Mouse (Mus musculus): ENCODE results near the gene Car6.

Car6 gene

GRCm38 (mm10) chr4:150178131-150178530, 23.0 kb downstream of the Car6 start:
- DNase-seq, result no peak

- no peak for DNase-seq
Measured at GRCm38 (mm10) chr4:150177122-150177521, 24.0 kb downstream of the Car6 start.

GRCm38 (mm10) chr4:150176535-150176934, 24.6 kb downstream of the Car6 start:
- DNase-seq, result peak; percentile 88

GRCm38 (mm10) chr4:150174027-150174426, 27.1 kb downstream of the Car6 start:
- no peak for DNase-seq

- DNase-seq, result no peak
Measured at GRCm38 (mm10) chr4:150173281-150173680, 27.9 kb downstream of the Car6 start.

GRCm38 (mm10) chr4:150172107-150172506, 29.0 kb downstream of the Car6 start:
- no peak for DNase-seq

GRCm38 (mm10) chr4:150168406-150168805, 32.7 kb downstream of the Car6 start:
- DNase-seq, result no peak

- no peak for DNase-seq
Measured at GRCm38 (mm10) chr4:150164875-150165274, 36.3 kb downstream of the Car6 start.

GRCm38 (mm10) chr4:150162561-150163169, 38.5 kb downstream of the Car6 start:
- DNase-seq, result no peak

GRCm38 (mm10) chr4:150159458-150159857, 41.7 kb downstream of the Car6 start:
- no peak for DNase-seq

- DNase-seq, result no peak
Measured at GRCm38 (mm10) chr4:150157348-150157882, 43.7 kb downstream of the Car6 start.

- DNase-seq, result no peak
Measured at GRCm38 (mm10) chr4:150155731-150156130, 45.4 kb downstream of the Car6 start.

- DNase-seq, result no peak
Measured at GRCm38 (mm10) chr4:150155301-150155700, 45.8 kb downstream of the Car6 start.

- no peak for DNase-seq
Measured at GRCm38 (mm10) chr4:150152483-150152882, 48.6 kb downstream of the Car6 start.

- DNase-seq, result no peak
Measured at GRCm38 (mm10) chr4:150151045-150151444, 50.1 kb downstream of the Car6 start.

- DNase-seq, result no peak
Measured at GRCm38 (mm10) chr4:150146286-150146685, 54.8 kb downstream of the Car6 start.

- no peak for DNase-seq
Measured at GRCm38 (mm10) chr4:150144242-150144641, 56.9 kb downstream of the Car6 start.

GRCm38 (mm10) chr4:150140346-150140745, 60.8 kb downstream of the Car6 start:
- no peak for DNase-seq

GRCm38 (mm10) chr4:150139090-150139489, 62.0 kb downstream of the Car6 start:
- DNase-seq, result no peak

GRCm38 (mm10) chr4:150138084-150138543, 63.0 kb downstream of the Car6 start:
- peak; percentile 95 for DNase-seq

- DNase-seq, result no peak
Measured at GRCm38 (mm10) chr4:150137368-150138083, 63.6 kb downstream of the Car6 start.
